Mouse (Mus musculus) gastrocnemius, postnatal 4 days (tissue): ENCODE results near the gene Wnt5b. TPM values are rescaled to one million over a fixed set of nuclear protein-coding genes. Genes with fewer than 3 reads are reported as not detected.
A peak's percentile ranks its signal among the peaks of the same experiment; 100 is the strongest.

Source experiments
- DNase-seq, 2 experiments: peaks; one replicate each; pipeline ENCODE4 v3.0.0; 2021 to 2022; ENCODE audit warnings: low spot score in 2 of 2, mixed read lengths in 2 of 2
- long read RNA-seq, 2 experiments: library from polyadenylated mRNA; stranded (forward); transcript quantifications; one replicate each; pipeline ENCODE4 v2.0.0; 2021
- total RNA-seq, 2 experiments: library from RNA; stranded (reverse); gene quantifications; 2 replicates each; pipeline ENCODE4 v1.2.3; 2021

Wnt5b gene
- total RNA-seq: 1 to 10 TPM; 4.4 to 4.9 TPM
- long read RNA-seq, experiment 1, transcript Wnt5b-204 (5 exons, 2,371 nt): major isoform, 12 of 18 reads
- long read RNA-seq, experiment 1, partial matches to known transcripts: 0 of 18 reads
- long read RNA-seq, experiment 1, other reads (novel, unspliced or antisense): 6 of 18 reads
- long read RNA-seq, experiment 2, transcript Wnt5b-204 (5 exons, 2,371 nt): major isoform, 15 of 17 reads
- long read RNA-seq, experiment 2, partial matches to known transcripts: 0 of 17 reads
- long read RNA-seq, experiment 2, other reads (novel, unspliced or antisense): 2 of 17 reads

GRCm38 (mm10) chr6:119543803-119544517, at the start of gene Wnt5b:
Gene Wnt5b, minus strand, starts transcription at chr6:119544347.
- peak in 1 of 2 experiments; percentile 38 for DNase-seq

- no peak for DNase-seq
Measured at GRCm38 (mm10) chr6:119590872-119591271, 46.7 kb upstream of the Wnt5b start.

GRCm38 (mm10) chr6:119587897-119588296, 43.8 kb upstream of the Wnt5b start:
- DNase-seq: no peak

GRCm38 (mm10) chr6:119587454-119587853, 43.3 kb upstream of the Wnt5b start:
- DNase-seq: no peak

GRCm38 (mm10) chr6:119585652-119586375, 41.7 kb upstream of the Wnt5b start:
- no peak for DNase-seq

GRCm38 (mm10) chr6:119584061-119584460, 39.9 kb upstream of the Wnt5b start:
- DNase-seq: no peak

GRCm38 (mm10) chr6:119583165-119583564, 39.0 kb upstream of the Wnt5b start:
- no peak for DNase-seq

GRCm38 (mm10) chr6:119576706-119577105, 32.6 kb upstream of the Wnt5b start:
- DNase-seq: no peak

GRCm38 (mm10) chr6:119575331-119575730, 31.2 kb upstream of the Wnt5b start:
- DNase-seq: no peak

GRCm38 (mm10) chr6:119572296-119572695, 28.1 kb upstream of the Wnt5b start:
- DNase-seq: no peak

GRCm38 (mm10) chr6:119570797-119571196, 26.6 kb upstream of the Wnt5b start:
- no peak for DNase-seq

GRCm38 (mm10) chr6:119568339-119568738, 24.2 kb upstream of the Wnt5b start:
- no peak for DNase-seq

GRCm38 (mm10) chr6:119565451-119566379, 21.6 kb upstream of the Wnt5b start:
- DNase-seq: peak in 1 of 2 experiments; percentile 51

GRCm38 (mm10) chr6:119562558-119562957, 18.4 kb upstream of the Wnt5b start:
- no peak for DNase-seq

- no peak for DNase-seq
Measured at GRCm38 (mm10) chr6:119558855-119559254, 14.7 kb upstream of the Wnt5b start.

GRCm38 (mm10) chr6:119554439-119554838, 10.3 kb upstream of the Wnt5b start:
- DNase-seq: no peak

GRCm38 (mm10) chr6:119544518-119544864, 344 bp upstream of the Wnt5b start:
- peak in 1 of 2 experiments; percentile 24 for DNase-seq

GRCm38 (mm10) chr6:119543456-119543802, 718 bp downstream of the Wnt5b start:
- peak in 1 of 2 experiments; percentile 47 for DNase-seq

- DNase-seq: no peak
Measured at GRCm38 (mm10) chr6:119535867-119536266, 8.3 kb downstream of the Wnt5b start.

- no peak for DNase-seq
Measured at GRCm38 (mm10) chr6:119533170-119533709, 10.9 kb downstream of the Wnt5b start.

GRCm38 (mm10) chr6:119529659-119530058, 14.5 kb downstream of the Wnt5b start:
- DNase-seq: no peak
